Comparison of ENCODE assay signal across 10 mouse cellular contexts in the genomic region with DNA sequence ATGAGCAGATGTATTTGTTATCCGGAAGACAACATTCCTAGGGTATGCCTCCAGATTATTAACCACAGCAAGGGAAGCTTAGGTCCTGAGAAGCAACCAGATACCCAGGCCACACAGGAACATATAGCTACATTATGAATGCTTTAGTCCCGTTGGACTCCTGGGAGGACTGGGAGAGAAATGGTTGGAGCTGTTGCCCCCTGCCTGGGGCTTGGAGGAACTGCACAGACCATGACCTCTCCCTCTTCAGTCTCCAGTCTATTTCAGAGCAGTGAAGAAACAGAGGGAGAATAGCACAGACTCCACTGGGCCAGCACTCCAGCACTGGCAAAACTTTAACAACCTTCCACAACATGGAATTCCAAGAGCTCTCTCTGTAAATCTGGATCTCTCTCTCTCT. TPM values are rescaled to one million over a fixed set of nuclear protein-coding genes. Genes with fewer than 3 reads are reported as not detected.
DNase-seq lines count a peak whose midpoint lies in the region; ATAC-seq and TF ChIP-seq lines count a peak whose summit lies in the region.
"Had no signal": no experiment of that assay in that cellular context is flagged by ENCODE, and none has a peak within 500 bp of the region (broad histone marks: within the 10 kb centered on the region; RNA-seq: fewer than 3 reads in every experiment).

No protein-coding gene starts in this region.

- H3K27ac ChIP-seq in hindbrain, embryonic 14.5 days: no peak overlapping the region
- H3K27ac ChIP-seq in hindbrain, embryonic 12.5 days: no peak overlapping the region
- 0 out of 2 replicates have a peak overlapping the region, but pooled peaks have one; percentile 60 for H3K27ac ChIP-seq in bone marrow macrophage, adult 2 months (ENCODE audit: insufficient read depth, low read depth, low read length)
- no peak overlapping the region for H3K27ac ChIP-seq in intestine, postnatal 0 days (ENCODE audit: low read depth, low read length)
- H3K27ac ChIP-seq: embryonic facial prominence, embryonic 12.5 days had no signal

- no peaks in the 10 kb centered on the region for H3K36me3 ChIP-seq in hindbrain, embryonic 14.5 days (replicated peaks; ENCODE audit: control insufficient read depth, insufficient read depth)
- H3K36me3 ChIP-seq in hindbrain, embryonic 12.5 days: no peaks in the 10 kb centered on the region
- no peaks in the 10 kb centered on the region for H3K36me3 ChIP-seq in E14TG2a.4 (ENCODE audit: insufficient read depth, low read length)
- no peaks in the 10 kb centered on the region for H3K36me3 ChIP-seq in intestine, postnatal 0 days (ENCODE audit: control insufficient read depth, insufficient read depth)
- H3K36me3 ChIP-seq: embryonic facial prominence, embryonic 12.5 days had no signal

- TF ChIP-seq CTCF in E14TG2a.4 (conservative IDR thresholded peaks at IDR 0.05; ENCODE audit: low read length): peak; percentile 68
- 0 out of 2 replicates have a peak, but pooled peaks have one; percentile 37 for TF ChIP-seq CTCF in bone marrow macrophage, adult 2 months (IDR thresholded peaks at IDR 0.05; ENCODE audit: low read depth, low read length)
- peak; percentile 83 for TF ChIP-seq CTCF in intestine, postnatal 0 days (IDR thresholded peaks at IDR 0.05; ENCODE audit: low read depth)

- no peak overlapping the region for H3K4me2 ChIP-seq in hindbrain, embryonic 14.5 days (replicated peaks)
- no peak overlapping the region for H3K4me2 ChIP-seq in hindbrain, embryonic 12.5 days (replicated peaks)
- H3K4me2 ChIP-seq in intestine, postnatal 0 days (replicated peaks; ENCODE audit: low read depth): no peak overlapping the region
- H3K4me2 ChIP-seq: embryonic facial prominence, embryonic 12.5 days had no signal

- no peaks in the 10 kb centered on the region for H3K9me3 ChIP-seq in hindbrain, embryonic 14.5 days (ENCODE audit: control insufficient read depth, low read length)
- no peaks in the 10 kb centered on the region for H3K9me3 ChIP-seq in hindbrain, embryonic 12.5 days (replicated peaks)
- no peaks in the 10 kb centered on the region for H3K9me3 ChIP-seq in E14TG2a.4 (ENCODE audit: low read length)
- H3K9me3 ChIP-seq in intestine, postnatal 0 days (ENCODE audit: control insufficient read depth): no peaks in the 10 kb centered on the region
- H3K9me3 ChIP-seq: embryonic facial prominence, embryonic 12.5 days; megakaryocyte, embryonic 14.5 days had no signal

- H3K4me3 ChIP-seq in hindbrain, embryonic 14.5 days (replicated peaks; ENCODE audit: low read length): no peak overlapping the region
- no peak overlapping the region for H3K4me3 ChIP-seq in hindbrain, embryonic 12.5 days
- no peak overlapping the region for H3K4me3 ChIP-seq in E14TG2a.4 (replicated peaks; ENCODE audit: low read length)
- H3K4me3 ChIP-seq in bone marrow macrophage, adult 2 months (ENCODE audit: insufficient read depth, low read length): no peak overlapping the region
- H3K4me3 ChIP-seq in intestine, postnatal 0 days (ENCODE audit: low read depth, low read length): no peak overlapping the region
- H3K4me3 ChIP-seq: embryonic facial prominence, embryonic 12.5 days had no signal

- no peak for TF ChIP-seq POLR2A in bone marrow macrophage, adult 2 months (IDR thresholded peaks at IDR 0.05; ENCODE audit: borderline replicate concordance, low read depth, low read length)

- no peak overlapping the region for H3K9ac ChIP-seq in hindbrain, embryonic 14.5 days
- H3K9ac ChIP-seq in hindbrain, embryonic 12.5 days: no peak overlapping the region
- H3K9ac ChIP-seq in intestine, postnatal 0 days (ENCODE audit: low read depth, low read length): no peak overlapping the region
- H3K9ac ChIP-seq: embryonic facial prominence, embryonic 12.5 days had no signal

- H3K4me1 ChIP-seq in hindbrain, embryonic 14.5 days (replicated peaks; ENCODE audit: control insufficient read depth, insufficient read depth, low read length): peaks cover 11% of the 10 kb centered on the region; the same call in 1 of the 2 replicates
- H3K4me1 ChIP-seq in hindbrain, embryonic 12.5 days: peaks cover 10% of the 10 kb centered on the region
- H3K4me1 ChIP-seq in E14TG2a.4 (replicated peaks; ENCODE audit: low read depth, low read length): peaks cover 10% of the 10 kb centered on the region; the same call in 1 of the 2 replicates
- peaks cover 53% of the 10 kb centered on the region for H3K4me1 ChIP-seq in bone marrow macrophage, adult 2 months (ENCODE audit: control insufficient read depth, insufficient read depth, low read length)
- no peaks in the 10 kb centered on the region for H3K4me1 ChIP-seq in intestine, postnatal 0 days (replicated peaks; ENCODE audit: control insufficient read depth, insufficient read depth, low read length)
- H3K4me1 ChIP-seq: embryonic facial prominence, embryonic 12.5 days had no signal

- no peaks in the 10 kb centered on the region for H3K27me3 ChIP-seq in hindbrain, embryonic 14.5 days (ENCODE audit: control insufficient read depth, insufficient read depth, low read length)
- no peaks in the 10 kb centered on the region for H3K27me3 ChIP-seq in hindbrain, embryonic 12.5 days
- H3K27me3 ChIP-seq in E14TG2a.4 (ENCODE audit: insufficient read depth, low read length): peaks cover 18% of the 10 kb centered on the region
- no peaks in the 10 kb centered on the region for H3K27me3 ChIP-seq in intestine, postnatal 0 days (replicated peaks; ENCODE audit: control insufficient read depth, insufficient read depth, low read length)
- H3K27me3 ChIP-seq: embryonic facial prominence, embryonic 12.5 days had no signal

- 38% methylated on average over 2 of the region's 2 CpGs for WGBS in hindbrain, embryonic 14.5 days
- WGBS in hindbrain, embryonic 12.5 days: 64% methylated on average over 2 of the region's 2 CpGs
- 46% methylated on average over 2 of the region's 2 CpGs for WGBS in intestine, postnatal 0 days

- ATAC-seq in hindbrain, embryonic 14.5 days (ENCODE audit: low FRiP score): 0 out of 2 replicates have a peak, but pooled peaks have one; percentile 25
- ATAC-seq in hindbrain, embryonic 12.5 days (ENCODE audit: low FRiP score): no peak
- no peak for ATAC-seq in intestine, postnatal 0 days
- ATAC-seq in monocyte, adult 5-6 weeks (replicated peaks; ENCODE audit: insufficient number of reproducible peaks, low FRiP score, low TSS enrichment, poor library complexity, severe bottlenecking): 0 out of 2 replicates have a peak, but pooled peaks have one; percentile 45

- DNase-seq in hindbrain, embryonic 14.5 days (ENCODE audit: low spot score): no peak
- DNase-seq in spleen, adult 12 weeks (ENCODE audit: low spot score): no peak
- DNase-seq in frontal cortex, postnatal 14 days (ENCODE audit: low spot score in 2 of 2): no peak

RNA-seq across cellular contexts. Expression of gene Prkag2, which starts 17.9 kb away (rescaled TPM):
- polyA plus RNA-seq in hindbrain, embryonic 14.5 days (2014; fragmentation: Nextera tagmentation; extraction: Ambion mirVana): 105 and 106 TPM in 2 replicates
- polyA plus RNA-seq in hindbrain, embryonic 12.5 days (2016; fragmentation: Nextera tagmentation; extraction: Ambion mirVana): 56.7 and 62.9 TPM in 2 replicates
- 27.2 and 27.7 TPM in 2 replicates for polyA plus RNA-seq in bone marrow macrophage, adult 2 months (2012; ENCODE audit: insufficient read depth, insufficient read length, missing spikeins)
- 38.3 and 42.7 TPM in 2 replicates for polyA plus RNA-seq in intestine, postnatal 0 days (2015; fragmentation: Nextera tagmentation; extraction: Ambion mirVana)
- total RNA-seq in monocyte, adult 5-6 weeks (2017): 38.4 to 61.0 TPM (median 57.7 TPM) in 3 replicates

Comparison
In these comparisons a context has a peak if more than half of its experiments do, and no peak if none do; other contexts are left out.
1. ATAC-seq: peak in hindbrain, embryonic 14.5 days (single experiment) and monocyte, adult 5-6 weeks (single experiment); none in hindbrain, embryonic 12.5 days (single experiment) and intestine, postnatal 0 days (single experiment).
2. Peak in every context shown above with its lines, with median percentiles within 50 percentile points of each other: CTCF ChIP-seq.